Mouse (Mus musculus): ENCODE data around the gene Slc25a17. TPM values are rescaled to one million over a fixed set of nuclear protein-coding genes. Genes with fewer than 3 reads are reported as not detected.

Slc25a17 gene
- polyA plus RNA-seq, 1 experiment from 2014 or later: 153 TPM

Other genes with a start within 250 kb of the Slc25a17 start
- 25.4 and 34.0 TPM in 2 replicates for gene Mrtfa, start 170.1 kb downstream of the Slc25a17 start, polyA plus RNA-seq (2014; fragmentation: Nextera tagmentation; extraction: Ambion mirVana)
- 3.2 and 4.9 TPM in 2 replicates for gene Mchr1, start 125.3 kb downstream of the Slc25a17 start, polyA plus RNA-seq (2014; fragmentation: Nextera tagmentation; extraction: Ambion mirVana)
- 176 and 179 TPM in 2 replicates for gene St13, start 39.3 kb upstream of the Slc25a17 start, polyA plus RNA-seq (2014; fragmentation: Nextera tagmentation; extraction: Ambion mirVana)
- gene Xpnpep3, start 39.3 kb upstream of the Slc25a17 start, polyA plus RNA-seq (2014; fragmentation: Nextera tagmentation; extraction: Ambion mirVana): 3.9 and 6.6 TPM in 2 replicates
- 0.47 and 1.1 TPM in 2 replicates for gene Dnajb7, start 47.5 kb upstream of the Slc25a17 start, polyA plus RNA-seq (2014; fragmentation: Nextera tagmentation; extraction: Ambion mirVana)
- gene Rbx1, start 105.5 kb upstream of the Slc25a17 start, polyA plus RNA-seq (2014; fragmentation: Nextera tagmentation; extraction: Ambion mirVana): 500 and 547 TPM in 2 replicates
- 22.3 and 28.5 TPM in 2 replicates for gene Ep300, start 224.5 kb upstream of the Slc25a17 start, polyA plus RNA-seq (2014; fragmentation: Nextera tagmentation; extraction: Ambion mirVana)

Data from midbrain, embryonic 14.5 days (tissue).